Mouse (Mus musculus) myocyte (in vitro differentiated cells): Measurements from ENCODE around the gene Hist1h2af.

Experiments
- CEBPB ChIP-seq: IDR thresholded peaks from 2 replicates; pipeline ENCODE4 v1.6.1; 2011; ENCODE audit warnings: mild to moderate bottlenecking, moderate library complexity; ENCODE audit not compliant: poor library complexity, insufficient read depth, severe bottlenecking
- E2F4 ChIP-seq: IDR thresholded peaks from one replicate; pipeline ENCODE4 v1.6.1; 2011; ENCODE audit warnings: mild to moderate bottlenecking, control low read depth, moderate library complexity; ENCODE audit not compliant: insufficient read depth
- MAX ChIP-seq: IDR thresholded peaks from one replicate; pipeline ENCODE4 v1.6.1; 2011; ENCODE audit warnings: low read depth, mild to moderate bottlenecking, control low read depth
- MYOD1 ChIP-seq, 3 experiments: IDR thresholded peaks; one replicate each; pipeline ENCODE4 v1.6.1; 2011; ENCODE audit warnings: control low read depth in 2 of 3, low read depth in 2 of 3, mild to moderate bottlenecking in 2 of 3, moderate library complexity in 1 of 3; ENCODE audit not compliant: insufficient read length in 2 of 3, control insufficient read depth in 1 of 3
- MYOG ChIP-seq, 3 experiments: IDR thresholded peaks; one replicate each; pipeline ENCODE4 v1.6.1; 2011; ENCODE audit warnings: control low read depth in 2 of 3, low read depth in 2 of 3, mild to moderate bottlenecking in 2 of 3; ENCODE audit not compliant: insufficient read length in 2 of 3, control insufficient read depth in 1 of 3, insufficient read depth in 1 of 3
- POLR2A ChIP-seq: IDR thresholded peaks from one replicate; pipeline ENCODE4 v1.6.1; 2011; ENCODE audit warnings: low read depth, mild to moderate bottlenecking, control low read depth, moderate library complexity; ENCODE audit not compliant: insufficient read length
- POLR2AphosphoS2 ChIP-seq: IDR thresholded peaks from one replicate; pipeline ENCODE4 v1.6.1; 2011; ENCODE audit warnings: low read depth, control low read depth; ENCODE audit not compliant: insufficient read length
- REST ChIP-seq: IDR thresholded peaks from one replicate; pipeline ENCODE4 v1.6.1; 2011; ENCODE audit warnings: mild to moderate bottlenecking, control low read depth, moderate library complexity; ENCODE audit not compliant: insufficient read depth, insufficient read length
- SRF ChIP-seq: IDR thresholded peaks from one replicate; pipeline ENCODE4 v1.6.1; 2011; ENCODE audit warnings: low read depth; ENCODE audit not compliant: control insufficient read depth, insufficient read length
- TCF12 ChIP-seq: IDR thresholded peaks from one replicate; pipeline ENCODE4 v1.6.1; 2011; ENCODE audit warnings: mild to moderate bottlenecking, control low read depth; ENCODE audit not compliant: poor library complexity, insufficient read depth, severe bottlenecking
- TCF3 ChIP-seq: IDR thresholded peaks from one replicate; pipeline ENCODE4 v1.6.1; 2011; ENCODE audit warnings: low read depth, control low read depth; ENCODE audit not compliant: insufficient read length
- USF1 ChIP-seq: IDR thresholded peaks from one replicate; pipeline ENCODE4 v1.6.1; 2011; ENCODE audit warnings: low read depth, mild to moderate bottlenecking, control low read depth, moderate library complexity

- no peak for TF ChIP-seq REST
- TF ChIP-seq POLR2A = no peak
- no peak for TF ChIP-seq MYOG (IDR thresholded peaks at IDR 0.05; ENCODE audit: control insufficient read depth in 1 of 3, insufficient read depth in 1 of 3, insufficient read length in 2 of 3, low read depth in 2 of 3)
- no peak for TF ChIP-seq TCF12
- no peak for TF ChIP-seq TCF3
- no peak for TF ChIP-seq E2F4
- no peak for TF ChIP-seq POLR2AphosphoS2
- no peak for TF ChIP-seq SRF
- TF ChIP-seq MYOD1 (IDR thresholded peaks at IDR 0.05; ENCODE audit: control insufficient read depth in 1 of 3, insufficient read length in 2 of 3, low read depth in 2 of 3) = no peak
- no peak for TF ChIP-seq USF1
- no peak for TF ChIP-seq MAX
- no peak for TF ChIP-seq CEBPB
Measured at GRCm38 (mm10) chr13:23552962-23553361, 19.3 kb downstream of the Hist1h2af start, which contains the start of gene Hist1h1d.
